Mouse (Mus musculus) urinary bladder, postnatal 14 days (tissue): ENCODE measurements around the gene Dnajb4.

Source experiments
- DNase-seq: peaks from one replicate; pipeline ENCODE4 v3.0.0; 2021; ENCODE audit warnings: low spot score

Dnajb4 gene

DNA sequence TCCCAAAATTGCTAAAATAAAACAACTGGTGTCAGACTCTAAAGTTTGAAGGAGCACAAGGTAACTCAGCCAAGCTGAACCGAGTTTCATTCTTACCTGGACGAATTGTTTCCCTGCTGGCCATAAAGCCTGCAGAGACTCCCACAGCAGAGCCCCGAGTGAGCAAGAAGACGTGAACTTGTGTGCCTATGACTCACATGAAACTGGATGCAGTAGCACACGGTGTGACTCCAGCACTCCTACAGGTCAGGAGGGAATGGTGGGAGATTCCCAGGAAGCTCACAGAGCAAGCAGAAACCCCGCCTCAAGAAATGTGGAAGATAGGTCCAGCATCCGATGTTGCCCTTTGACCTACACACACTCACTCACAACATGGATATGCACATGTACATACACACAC lies 38.2 kb downstream of the Dnajb4 start:
- DNase-seq, result no peak

DNA sequence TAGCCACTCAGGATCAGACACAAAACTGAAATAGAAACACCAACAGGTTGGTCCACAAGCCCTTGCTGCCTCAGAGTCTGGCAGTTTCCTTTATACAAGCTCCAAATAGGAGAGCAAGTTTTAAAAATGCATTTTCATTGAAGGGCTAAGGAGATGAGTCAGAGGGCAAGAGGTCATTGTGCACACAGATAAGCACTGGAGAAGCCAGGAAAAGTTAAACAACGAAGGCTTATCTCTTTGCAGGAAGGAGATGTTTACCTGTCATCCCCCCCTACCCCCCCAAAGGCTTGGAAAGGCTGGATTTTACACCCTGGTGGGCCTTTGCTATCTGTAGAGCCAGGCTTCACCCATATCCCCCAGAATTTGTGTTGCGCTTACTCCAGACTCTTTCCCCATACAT lies 38.9 kb downstream of the Dnajb4 start:
- no peak for DNase-seq

DNA sequence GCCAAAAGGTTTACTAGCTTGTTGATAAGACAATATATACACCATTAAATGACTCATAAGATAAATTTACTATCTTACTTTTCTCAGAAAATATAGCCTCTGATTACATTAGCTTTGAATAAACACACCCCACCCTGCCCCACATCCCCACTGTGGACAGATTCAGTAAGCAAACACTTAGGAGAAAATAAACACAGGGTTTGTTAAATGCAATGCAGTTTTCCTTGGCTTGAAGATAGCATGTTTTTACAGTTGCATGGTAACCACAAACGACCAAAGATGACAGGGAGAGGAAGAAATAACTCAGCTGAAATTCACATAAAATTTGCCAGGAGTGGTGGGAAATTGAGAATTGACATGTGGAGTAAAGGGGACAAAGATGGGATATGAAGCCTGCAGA lies 39.7 kb downstream of the Dnajb4 start:
- DNase-seq, result no peak

DNA sequence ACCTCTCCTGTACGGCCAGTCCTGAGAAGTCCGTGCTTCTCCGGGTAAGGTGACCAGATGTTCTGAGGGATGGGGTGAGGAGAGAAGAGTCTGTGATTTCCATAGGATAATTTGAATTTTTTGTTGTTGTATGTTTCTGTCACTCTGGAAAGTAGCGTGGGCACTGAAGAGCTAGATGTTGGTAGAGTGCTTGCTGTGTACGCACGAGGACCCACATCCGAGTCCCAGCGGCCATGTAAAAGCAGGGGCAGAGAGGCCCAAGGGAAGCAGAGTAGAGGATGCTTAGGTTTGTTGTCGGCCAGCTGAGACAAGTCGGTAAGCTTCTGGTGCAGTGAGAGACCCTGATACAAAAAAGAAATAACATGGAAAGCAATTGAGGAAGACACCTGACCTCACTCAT lies 42.1 kb downstream of the Dnajb4 start:
- DNase-seq, result no peak

DNA sequence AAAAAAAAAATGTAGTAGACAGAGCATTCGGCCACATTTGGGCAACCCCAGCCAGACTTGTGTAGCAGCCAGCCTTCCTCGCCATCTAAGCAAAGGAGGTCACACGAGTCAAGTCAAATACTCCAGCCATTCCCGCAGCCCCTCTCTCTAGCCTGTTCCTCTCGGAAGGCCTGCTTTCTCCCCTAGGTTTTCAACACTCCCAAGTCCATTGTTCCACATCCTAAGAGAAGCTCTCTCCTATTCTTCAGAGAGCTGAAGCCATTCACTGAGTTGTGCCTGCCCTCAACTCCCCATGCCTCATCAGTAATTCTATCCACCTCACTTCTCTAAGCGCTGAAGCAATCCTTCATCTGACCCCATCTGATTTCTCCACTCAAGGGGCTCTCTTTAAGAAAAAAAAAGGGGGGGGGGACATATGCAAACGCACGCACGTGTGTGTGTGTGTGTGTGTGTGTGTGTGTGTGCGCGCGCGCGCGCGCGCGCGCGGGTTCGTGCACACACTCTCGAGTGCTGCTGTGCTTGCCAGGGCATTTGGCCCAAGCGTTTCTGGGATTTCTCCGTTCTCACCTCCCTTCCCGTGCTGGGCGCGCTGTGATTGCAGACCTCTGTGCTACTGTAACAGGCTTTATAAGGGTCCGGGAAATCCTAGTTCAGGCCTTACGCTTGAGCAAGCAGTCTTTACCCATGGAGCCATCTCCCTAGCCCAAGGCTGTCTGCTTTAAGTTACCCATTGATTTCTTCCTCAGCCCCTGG lies 43.2 kb downstream of the Dnajb4 start:
- DNase-seq, result no peak

DNA sequence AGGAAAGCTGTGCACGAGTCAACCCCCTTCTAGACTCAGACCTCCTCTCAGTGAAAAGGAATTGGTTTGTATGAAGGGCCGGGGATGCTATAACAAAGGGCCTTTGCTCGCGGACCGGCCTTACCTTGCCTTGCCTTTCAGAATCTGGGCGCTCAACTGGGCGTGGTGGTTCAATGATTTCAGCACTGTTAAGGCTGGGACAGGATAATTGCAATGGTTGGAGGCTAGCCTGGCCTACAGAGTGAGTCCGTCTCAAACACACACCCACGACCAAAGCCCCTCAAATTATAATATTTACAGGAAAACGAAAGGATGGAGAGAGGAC lies 44.0 kb downstream of the Dnajb4 start, which contains the start of gene Gipc2:
TSS of gene Gipc2 (minus strand) at position 132 of the 325 bp plus-strand sequence.
- no peak for DNase-seq

DNA sequence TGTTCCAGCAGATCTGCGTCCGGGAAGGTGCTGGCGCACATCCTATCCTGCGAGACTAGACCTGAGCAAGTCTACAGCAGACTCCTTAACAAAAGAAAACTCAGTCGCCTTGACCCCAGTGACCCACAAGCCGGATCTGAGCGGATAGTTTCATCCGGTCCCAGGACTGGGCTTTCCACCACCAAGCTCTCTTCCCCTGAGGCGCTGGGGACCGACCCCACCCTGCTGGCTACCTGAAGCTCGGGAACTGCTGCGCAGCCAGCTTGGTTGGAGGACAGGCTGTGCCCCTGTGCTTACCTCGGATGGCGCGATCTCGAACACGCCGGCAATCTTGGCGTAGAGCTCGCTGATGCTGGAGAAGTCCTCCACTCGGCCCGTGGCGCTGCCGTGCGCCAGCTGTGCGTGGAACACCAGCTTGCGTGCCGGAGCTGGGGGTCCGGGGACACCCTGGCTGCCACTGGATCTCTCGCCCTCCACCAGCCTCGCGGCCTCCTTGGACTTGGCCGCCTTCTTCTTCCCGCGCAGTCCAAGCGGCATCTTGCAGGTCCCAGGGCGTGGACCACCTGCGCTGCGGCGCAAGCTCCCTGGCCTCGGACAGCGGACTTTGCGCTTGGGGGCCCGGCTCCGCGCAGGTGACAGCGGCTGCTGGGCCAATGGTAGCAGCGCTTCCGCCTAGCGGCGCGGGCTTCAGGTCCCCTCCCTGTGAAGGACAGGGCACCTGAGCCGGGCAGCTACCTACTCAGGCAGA lies 44.6 kb downstream of the Dnajb4 start:
- DNase-seq, result no peak

DNA sequence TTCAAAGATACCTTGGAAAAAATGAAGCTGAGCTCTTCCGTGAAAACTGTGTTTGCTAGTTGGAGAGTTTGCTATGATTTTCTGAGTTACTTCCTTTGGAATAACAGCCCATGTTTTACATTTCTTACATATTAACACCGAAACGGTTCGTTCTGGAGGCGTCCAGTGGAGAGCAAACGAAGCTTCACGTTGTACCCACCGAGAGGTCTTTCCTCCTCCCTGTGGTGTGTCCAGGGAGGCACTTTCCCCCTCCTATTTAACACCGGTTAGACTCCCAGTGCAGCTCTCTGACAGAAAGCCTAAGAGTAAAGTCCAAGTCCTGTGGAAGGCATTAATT lies 45.1 kb downstream of the Dnajb4 start:
- no peak for DNase-seq

DNA sequence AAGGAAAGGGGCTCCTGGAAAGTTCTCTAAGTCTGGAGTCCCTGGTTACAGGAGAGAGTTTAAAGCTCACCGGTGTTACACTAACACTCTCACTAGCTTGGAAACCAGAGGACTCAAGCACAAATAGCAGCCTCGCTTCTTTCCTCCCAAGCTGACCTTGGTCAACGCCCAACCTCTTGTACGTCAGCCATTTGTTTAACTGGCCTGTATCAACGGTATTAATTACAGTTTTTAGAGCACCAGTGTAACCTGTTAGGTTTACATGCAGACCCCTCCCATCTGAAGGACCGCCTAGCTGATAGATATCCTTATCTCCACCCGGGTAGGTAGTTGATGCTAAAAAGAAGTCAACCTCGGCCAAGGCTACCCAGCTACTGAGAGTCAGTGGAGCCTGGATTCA lies 46.8 kb downstream of the Dnajb4 start:
- no peak for DNase-seq

DNA sequence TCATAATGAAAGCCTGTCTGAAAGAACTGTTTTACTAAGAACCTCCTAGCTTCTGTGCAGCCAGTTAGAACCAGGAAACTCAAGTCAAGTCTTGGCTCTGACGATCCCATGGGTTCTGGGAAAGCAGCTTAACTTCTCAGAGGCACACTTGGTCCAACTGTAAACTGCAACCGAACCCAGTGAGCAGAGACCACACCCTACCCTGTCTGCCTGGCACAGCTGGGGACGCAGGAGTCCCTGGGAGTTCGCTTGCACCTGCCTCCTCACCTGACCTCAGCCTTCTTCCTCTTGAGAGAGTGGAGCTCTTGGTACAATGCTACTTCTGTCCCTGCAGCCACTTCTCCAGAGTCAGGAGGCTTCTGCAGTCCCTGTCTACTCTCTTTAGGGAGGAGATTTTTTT lies 49.5 kb downstream of the Dnajb4 start:
- no peak for DNase-seq

DNA sequence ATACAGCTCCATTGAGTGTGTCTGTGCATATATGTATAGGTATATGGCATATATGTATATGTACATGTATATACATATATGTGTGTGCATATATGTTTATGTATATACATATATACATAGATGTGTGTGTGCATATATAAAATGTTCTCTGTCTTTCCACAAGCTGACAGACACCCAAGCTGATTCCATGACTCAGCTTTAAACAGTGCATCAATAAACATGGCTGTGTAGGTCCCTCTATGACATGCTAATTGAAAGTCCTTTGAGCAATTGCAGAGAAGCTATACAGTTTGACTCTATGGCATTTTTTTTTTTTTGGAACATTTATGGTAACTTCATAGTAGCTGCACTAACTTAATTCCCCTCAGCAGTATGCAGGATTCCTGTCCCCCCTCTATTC lies 50.8 kb downstream of the Dnajb4 start:
- no peak for DNase-seq

DNA sequence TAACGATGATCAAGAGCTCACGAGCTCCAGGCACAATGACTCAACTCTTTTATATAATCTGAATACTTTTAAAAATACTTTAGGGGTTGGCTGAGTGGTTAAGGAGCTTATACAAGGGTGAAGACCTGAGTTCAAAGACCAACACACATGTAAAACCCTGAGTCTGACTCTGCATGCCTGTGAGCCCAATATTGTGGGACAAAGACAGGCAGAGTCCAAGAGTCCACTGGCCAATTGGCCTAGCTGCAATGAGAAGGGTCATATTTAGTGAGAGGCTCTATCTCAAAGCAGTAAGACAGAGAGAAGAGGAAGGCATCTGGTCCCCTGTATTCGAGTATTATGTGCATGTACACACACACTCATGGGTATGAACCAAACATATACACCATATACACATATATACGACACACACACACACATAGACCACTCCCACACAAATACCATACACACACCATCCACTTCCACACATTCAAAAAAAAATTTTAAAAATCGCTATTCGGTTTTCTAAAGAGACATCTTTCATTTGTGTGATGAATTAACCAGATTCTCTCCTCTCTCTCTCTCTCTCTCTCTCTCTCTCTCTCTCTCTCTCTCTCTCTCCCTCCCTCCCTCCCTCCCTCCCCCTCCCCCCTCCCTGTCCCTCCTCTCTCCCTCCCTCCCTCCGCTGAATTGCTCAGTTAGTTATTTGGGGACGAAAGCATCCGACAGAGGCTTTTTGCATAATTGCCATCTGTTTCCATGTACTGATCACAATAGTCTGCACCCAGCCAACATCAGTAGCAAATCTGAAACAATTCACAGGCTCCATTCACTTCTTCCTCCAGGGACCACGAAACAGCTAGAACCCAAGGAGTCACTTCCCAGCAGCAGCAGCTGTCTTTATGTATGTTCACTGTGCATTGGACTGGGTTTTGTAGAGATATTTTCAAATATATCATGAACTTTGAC lies 51.5 kb downstream of the Dnajb4 start:
- DNase-seq, result no peak

DNA sequence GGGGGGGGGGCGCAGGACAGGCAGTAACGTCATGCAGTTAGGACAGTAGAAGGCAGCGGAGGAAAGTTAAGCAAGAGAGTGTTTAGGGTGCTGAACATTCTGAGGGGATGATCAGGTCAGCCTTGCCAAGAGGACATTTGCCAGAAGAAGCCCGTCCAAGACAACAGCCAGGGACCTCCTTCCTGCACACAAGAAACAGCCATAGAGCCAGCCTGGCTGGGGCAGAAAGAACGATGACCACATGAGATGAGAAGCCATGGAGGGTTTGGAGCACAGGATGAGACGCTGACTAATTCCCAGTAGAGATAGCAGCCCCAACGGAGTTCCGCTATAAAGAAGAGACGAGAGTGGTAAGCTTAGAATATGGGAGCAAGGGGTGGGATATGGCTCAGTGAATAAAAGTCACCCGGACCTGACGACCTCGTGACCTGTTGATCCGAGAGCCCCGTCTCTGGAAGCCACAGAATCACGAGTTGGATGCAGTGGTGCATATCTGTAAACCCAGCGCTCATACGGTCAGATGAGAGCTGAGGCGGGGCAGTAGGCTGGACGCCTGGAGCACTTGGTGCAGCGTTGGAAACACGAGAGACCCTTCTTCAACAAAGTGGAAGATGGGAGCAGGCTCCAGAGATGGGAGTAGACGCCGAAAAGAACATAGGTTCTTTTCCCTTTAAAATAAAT lies 53.1 kb downstream of the Dnajb4 start:
- DNase-seq, result no peak

DNA sequence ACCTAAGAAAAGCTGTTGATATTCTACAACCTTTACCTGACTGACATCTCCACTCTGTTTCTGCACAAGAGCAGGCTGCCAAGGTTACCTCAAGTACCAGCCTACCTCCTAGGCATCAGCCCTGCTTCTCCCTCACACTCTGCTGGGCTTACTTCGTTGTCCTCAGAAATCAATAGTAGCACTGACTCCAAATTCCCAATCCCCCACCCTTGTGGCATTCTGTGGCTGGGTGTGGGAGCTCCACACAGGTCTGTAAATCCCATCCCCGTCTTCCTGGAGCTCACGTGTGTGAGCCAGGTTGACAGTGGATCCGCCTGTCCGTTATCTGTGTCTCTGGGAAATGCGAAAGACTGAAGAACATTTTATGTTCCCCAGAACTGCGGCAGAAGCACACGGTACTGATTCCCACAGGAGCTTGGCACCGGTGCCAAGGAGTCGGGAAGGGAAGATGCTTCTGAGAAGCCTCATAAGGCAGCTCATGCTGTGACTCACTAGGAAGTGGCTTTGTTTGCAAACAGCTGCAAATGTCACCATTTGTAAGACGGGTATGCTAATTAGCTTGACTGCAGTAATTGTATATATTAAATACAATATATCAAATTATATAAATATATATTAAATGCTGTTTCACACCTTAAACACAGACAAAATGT lies 54.7 kb downstream of the Dnajb4 start:
- no peak for DNase-seq

DNA sequence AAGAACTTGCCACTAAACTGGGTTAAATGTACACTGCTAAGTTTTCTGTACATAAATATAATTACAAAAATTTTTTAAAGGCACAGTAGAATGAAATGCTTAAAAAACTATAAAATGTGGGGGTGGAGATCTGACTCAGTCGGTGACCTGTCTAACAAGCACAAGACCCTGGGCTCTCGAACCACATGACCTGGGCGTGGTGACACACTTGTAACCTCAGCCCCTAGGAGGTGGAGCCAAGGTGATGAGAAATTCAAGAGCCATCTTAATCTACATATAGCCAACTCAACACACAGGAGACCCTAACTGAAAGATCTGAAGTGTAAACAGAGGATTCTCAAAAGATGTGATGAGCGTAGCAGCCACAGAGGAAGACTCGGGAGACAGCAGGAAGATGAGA lies 56.0 kb downstream of the Dnajb4 start:
- no peak for DNase-seq

DNA sequence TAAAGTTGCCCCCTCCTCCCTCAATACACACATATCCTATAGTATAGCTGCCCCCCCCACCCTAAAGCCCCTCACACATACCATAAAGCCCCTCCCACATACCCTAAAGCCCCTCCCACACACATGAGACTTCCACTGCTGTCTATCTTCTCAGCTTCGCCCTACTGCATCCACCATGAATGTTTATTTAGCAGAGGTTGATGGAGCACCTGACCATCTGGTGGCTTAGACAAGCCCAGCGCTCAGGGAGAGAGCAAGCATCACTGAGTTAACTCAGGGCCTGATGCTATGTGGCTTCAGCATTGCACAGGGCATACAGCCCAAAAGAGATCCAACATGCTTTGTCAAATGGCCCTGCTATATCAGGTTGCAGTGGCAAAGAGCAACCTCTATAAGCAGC lies 57.0 kb downstream of the Dnajb4 start:
- no peak for DNase-seq

DNA sequence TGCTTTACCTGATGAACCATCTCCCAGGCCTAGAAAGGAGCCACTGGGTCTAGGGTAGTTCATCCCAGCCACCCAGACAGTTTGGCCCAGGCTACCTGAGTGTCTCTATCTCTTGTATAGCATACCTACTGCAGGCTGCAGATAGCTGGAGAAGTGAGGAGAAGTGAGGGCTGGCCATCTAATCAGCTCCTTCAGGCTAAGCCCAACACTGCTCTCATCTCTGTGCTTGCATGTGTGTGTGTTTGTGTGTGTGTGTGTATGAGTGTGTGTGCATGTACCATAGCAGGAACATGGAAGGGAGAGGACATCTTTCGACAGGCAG lies 57.7 kb downstream of the Dnajb4 start:
- no peak for DNase-seq

DNA sequence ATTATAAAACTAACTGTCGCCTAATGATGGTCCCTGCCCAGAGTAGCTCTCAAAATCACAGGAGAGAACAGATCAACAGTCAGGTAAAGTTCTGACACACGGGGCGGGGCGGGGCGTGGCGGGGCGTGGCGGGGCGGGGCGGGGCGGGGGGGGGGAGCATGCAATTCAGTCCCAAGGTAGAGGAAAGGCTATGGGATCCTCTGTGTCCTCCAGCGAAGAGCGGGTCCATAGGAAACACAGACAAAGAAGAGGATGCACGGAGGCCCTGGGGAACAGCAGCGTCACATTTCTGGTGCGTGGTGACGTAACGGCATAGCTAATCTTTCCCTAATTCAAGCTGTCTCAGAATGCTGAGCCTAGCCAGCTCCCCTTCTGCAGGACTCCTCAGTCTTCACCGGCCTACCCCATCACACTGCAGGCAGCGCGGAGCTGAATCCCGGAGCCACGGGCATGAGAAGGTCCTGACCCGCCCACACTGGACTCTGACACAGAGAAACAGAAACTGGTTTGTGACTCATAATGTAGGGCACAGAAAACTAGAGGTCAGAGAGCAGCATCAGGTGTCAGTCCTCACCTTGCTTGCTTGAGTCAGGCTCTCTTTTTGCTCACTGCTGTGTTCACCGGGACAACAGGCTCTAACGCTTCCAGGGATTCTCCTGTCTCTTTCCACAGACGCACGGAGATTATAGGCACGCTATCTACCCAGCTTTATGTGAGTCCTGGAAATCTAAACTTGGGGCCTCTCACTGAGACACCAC lies 58.2 kb downstream of the Dnajb4 start:
- DNase-seq, result peak; percentile 28

DNA sequence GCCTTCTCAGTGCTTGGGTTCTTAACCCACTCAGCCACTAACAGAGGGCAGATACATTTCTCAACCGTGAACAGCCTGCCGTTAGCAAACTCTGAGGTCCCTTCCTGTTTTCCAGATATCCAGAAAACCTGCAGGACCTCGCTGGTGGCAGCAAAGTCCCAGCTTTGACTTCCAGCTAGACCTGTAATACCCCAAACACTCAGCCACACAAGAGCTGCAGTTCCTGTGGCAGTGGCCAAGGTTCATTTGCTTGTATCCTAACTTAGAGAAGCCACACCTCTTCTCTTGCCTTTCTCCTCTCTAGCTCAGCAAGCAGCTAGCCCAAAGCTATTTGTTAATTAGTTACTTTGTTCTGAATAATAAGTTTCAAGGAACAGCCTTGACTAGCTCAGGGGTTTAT lies 60.2 kb downstream of the Dnajb4 start:
- no peak for DNase-seq

DNA sequence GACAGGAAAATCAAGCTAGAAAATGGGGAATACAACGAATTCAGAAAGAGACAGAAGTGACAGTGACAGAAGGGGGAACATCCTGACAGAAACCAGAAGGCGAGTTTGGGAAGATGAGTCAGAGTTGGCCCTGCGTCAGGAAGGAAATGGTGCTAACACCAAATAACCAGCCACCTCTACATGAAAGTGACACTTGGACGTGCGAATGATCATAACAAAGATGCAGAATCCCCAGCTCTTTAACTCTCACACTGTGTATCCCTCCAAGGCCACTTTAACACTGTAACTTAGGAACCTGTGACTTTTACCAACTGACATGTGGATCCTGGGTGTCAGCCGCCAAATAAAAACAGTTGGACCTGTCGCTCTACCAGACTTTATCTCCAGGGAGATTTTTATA lies 60.7 kb downstream of the Dnajb4 start:
- no peak for DNase-seq
